Mouse (Mus musculus) induced T-regulatory cell, adult 2 months (primary cell): ENCODE measurements around the gene Dysf.

ENCODE experiments used
- DNase-seq: peaks from one replicate; pipeline ENCODE4 v3.0.0-alpha.2; 2012; ENCODE audit warnings: low read depth

The Dysf gene

DNA sequence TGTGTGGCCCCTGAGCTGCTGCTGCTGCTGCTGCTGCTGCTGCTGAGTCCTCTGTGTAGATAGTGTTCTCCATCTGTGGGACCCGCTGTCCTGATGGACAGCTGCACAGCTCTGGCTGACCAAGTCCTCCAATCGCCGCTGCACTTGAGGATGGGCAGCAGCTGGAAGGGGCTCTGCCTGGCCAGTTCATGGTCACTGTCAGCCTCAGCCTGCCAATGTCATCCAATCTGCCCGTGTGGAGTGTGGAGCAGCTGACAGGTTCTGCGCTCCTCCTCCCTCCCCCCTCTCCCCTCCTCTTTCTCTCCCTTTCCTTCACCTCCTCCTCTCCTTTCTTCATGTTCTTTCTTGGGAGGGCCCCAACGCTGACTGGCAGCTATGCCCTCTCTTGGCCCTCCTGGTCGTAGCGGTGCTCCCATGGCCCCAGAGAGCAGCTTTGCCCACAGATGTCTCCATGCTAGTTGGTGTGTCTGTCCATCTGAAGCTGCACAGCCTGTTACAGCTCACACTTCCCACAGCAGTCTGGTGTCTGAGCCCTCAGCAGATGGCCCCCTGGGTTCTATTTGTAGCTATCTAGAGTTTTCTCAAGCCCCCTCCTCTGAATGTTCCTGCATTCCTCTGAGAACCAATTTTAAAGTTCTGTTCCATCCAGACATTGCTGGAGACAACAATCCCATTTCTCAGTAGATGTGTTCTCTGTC, 223.8 kb downstream of the Dysf start:
- no peak for DNase-seq

GRCm38 (mm10) chr6:84233783-84234182, 225.4 kb downstream of the Dysf start:
- no peak for DNase-seq

- no peak for DNase-seq
Observed at GRCm38 (mm10) chr6:84235365-84235764, 227.0 kb downstream of the Dysf start.

DNA sequence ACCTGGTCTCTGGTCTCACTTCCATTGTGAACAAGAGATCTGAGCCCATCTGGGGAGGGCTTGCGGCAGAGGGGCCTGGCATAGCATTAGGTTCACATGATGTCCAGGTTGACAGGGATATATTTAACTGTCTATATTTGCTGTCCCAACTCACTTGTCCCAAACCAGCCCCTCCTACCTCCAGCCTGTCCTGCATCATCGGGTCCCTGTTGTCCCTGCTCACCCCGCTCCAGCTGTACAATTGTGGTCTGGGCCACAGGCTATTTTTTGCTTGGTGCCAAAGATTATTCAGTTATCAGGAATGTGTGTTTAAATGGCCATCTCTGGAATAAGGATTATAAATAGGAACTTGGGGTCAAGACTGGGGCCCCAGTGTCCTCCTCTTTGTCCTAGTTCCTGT, 235.0 kb downstream of the Dysf start:
- no peak for DNase-seq

- DNase-seq: no peak
Observed at GRCm38 (mm10) chr6:84246101-84246760, 237.8 kb downstream of the Dysf start.

DNA sequence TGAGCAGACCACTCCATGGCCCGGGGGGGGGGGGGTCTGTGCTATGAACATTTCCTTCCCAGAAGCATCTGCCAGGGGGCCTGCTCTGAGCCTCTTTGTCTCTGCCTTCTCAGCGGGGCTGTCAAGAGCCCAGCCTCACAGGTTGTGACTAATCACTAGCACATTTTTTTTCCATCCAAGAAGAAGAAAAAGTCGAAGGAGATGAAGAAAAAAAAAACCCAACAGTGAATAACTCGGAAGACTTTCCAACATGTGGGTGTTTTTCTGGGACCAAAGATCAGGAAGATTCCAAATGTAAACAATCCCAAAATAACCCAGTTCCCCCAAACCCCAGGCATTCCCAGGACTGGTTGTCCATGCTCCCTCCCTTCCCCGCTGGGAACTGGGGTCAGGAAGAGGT, 238.6 kb downstream of the Dysf start:
- DNase-seq: no peak
